Mouse (Mus musculus) frontal cortex, postnatal 25 days (tissue): ENCODE results near the gene Zfp955a.
"Not testable (repeated sequence)": the region's sequence is repeated elsewhere in the genome, so short reads cannot be mapped to it uniquely, and the experiment has no call there.

ENCODE experiments used
- DNase-seq, 2 experiments: peaks; one replicate each; pipeline ENCODE4 v3.0.0; 2022; ENCODE audit warnings: low spot score in 2 of 2

Zfp955a gene

GRCm38 (mm10) chr17:33254530-33255318 lies at the start of gene Zfp955a:
Gene Zfp955a (minus strand): TSS chr17:33255145.
- not testable (repeated sequence) for DNase-seq

DNA sequence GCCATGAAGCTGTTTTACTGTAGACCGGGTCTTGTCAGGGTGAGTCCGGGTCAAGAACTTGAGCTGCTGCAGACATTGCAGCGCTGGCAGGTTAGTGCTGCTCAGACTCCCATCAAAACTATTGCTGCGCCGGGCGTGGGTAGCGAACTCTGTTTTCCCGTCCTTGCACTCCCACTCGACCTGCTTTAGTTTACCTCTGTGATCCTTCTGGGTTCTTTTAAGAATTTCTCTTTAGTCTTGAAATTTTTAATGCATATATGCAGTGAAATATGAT lies 34.9 kb upstream of the Zfp955a start:
- not testable (repeated sequence) for DNase-seq

- DNase-seq, result not testable (repeated sequence)
These were observed 34.3 kb upstream of the Zfp955a start, which contains the start of gene Zfp955b for GRCm38 (mm10) chr17:33289039-33289875. Gene Zfp955b (plus strand): TSS chr17:33289544.

- DNase-seq, result no peak
These were observed 14.0 kb upstream of the Zfp955a start for GRCm38 (mm10) chr17:33268907-33269306.

DNA sequence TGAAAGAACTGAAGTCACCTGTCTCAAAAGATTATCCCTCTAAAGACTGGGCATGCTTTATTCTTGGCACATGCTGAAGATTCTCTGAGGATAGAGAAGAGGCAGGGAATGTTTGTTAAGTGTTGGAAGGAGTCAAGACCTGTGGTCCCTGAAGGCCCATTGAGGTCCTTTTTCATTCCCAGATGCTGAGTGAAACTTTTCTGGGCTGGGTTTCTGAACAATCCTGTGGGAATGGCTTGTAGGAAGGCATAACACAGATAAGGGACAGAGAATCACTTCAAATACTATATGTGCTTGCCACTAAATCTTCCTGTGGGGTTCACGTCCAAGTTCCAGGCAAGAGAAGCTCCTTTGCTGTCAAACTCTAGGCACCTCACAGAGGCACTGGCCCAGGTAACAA lies 9.4 kb upstream of the Zfp955a start, which contains the start of gene Olfr63:
Olfr63 (plus strand) TSS at position 301 of the 400 bp plus-strand sequence.
- DNase-seq, result no peak

GRCm38 (mm10) chr17:33255319-33255657 lies 343 bp upstream of the Zfp955a start:
- not testable (repeated sequence) for DNase-seq

GRCm38 (mm10) chr17:33236646-33237045 lies 18.3 kb downstream of the Zfp955a start:
- DNase-seq, result not testable (repeated sequence)

DNA sequence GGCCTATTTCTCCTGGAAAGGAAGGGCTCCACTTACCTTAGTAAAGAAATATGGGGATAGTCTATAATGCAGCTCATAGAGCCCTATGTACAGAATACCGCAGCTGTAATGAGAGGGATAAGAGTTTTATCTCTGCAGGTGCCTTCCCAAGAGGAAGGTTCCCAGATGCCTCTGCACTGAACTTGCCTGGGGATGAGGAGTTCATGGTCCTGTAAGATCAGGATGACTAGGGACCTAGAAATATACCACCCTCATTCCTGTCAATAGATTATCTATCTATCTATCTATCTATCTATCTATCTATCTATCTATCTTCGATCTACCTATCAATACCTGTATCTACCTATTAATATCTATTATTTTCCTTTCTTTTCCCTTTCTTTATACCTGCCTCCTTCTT lies 33.4 kb downstream of the Zfp955a start, which contains the start of gene Olfr1564:
Olfr1564 (minus strand) TSS at position 101 of the 400 bp plus-strand sequence.
- no peak for DNase-seq

GRCm38 (mm10) chr17:33191002-33191401 lies 63.9 kb downstream of the Zfp955a start, which contains the start of gene Olfr239:
Gene Olfr239 (plus strand): TSS chr17:33191302.
- DNase-seq, result not testable (repeated sequence)
